Mouse (Mus musculus): ENCODE results near the gene Gm7029.
"Not testable (repeated sequence)": the region's sequence is repeated elsewhere in the genome, so short reads cannot be mapped to it uniquely, and the experiment has no call there.

- not testable (repeated sequence) for TF ChIP-seq CTCF (IDR thresholded peaks at IDR 0.05; ENCODE audit: extremely low read depth, insufficient read depth, insufficient read length, insufficient replicate concordance); POLR2A (IDR thresholded peaks at IDR 0.05; ENCODE audit: low read depth, low read length)
These were observed 16.4 kb downstream of the Gm7029 start for GRCm38 (mm10) chr17:33889941-33890532.

Data from spleen, adult 2 months (tissue).